Mouse (Mus musculus) monocyte, adult 5-6 weeks (primary cell): ENCODE results near the gene Heatr4. TPM values are rescaled to one million over a fixed set of nuclear protein-coding genes. Genes with fewer than 3 reads are reported as not detected.
"Not testable (repeated sequence)": the region's sequence is repeated elsewhere in the genome, so short reads cannot be mapped to it uniquely, and the experiment has no call there.

ENCODE experiments used
- ATAC-seq: fragments of 153-309, 156-312 bp; replicated peaks from 2 replicates; pipeline ENCODE4 v1.8.0; 2017; ENCODE audit warnings: mild to moderate bottlenecking; ENCODE audit not compliant: low TSS enrichment, insufficient number of reproducible peaks, severe bottlenecking, poor library complexity, low FRiP score
- total RNA-seq: library from RNA; stranded (forward); fragments of 200-1000, 200-491, 200-594 nt; gene quantifications from 3 replicates; pipeline ENCODE4 v1.2.3, GENCODE M21; 2017

Heatr4 gene
- total RNA-seq, 1 experiment from 2014 or later = not detected

DNA sequence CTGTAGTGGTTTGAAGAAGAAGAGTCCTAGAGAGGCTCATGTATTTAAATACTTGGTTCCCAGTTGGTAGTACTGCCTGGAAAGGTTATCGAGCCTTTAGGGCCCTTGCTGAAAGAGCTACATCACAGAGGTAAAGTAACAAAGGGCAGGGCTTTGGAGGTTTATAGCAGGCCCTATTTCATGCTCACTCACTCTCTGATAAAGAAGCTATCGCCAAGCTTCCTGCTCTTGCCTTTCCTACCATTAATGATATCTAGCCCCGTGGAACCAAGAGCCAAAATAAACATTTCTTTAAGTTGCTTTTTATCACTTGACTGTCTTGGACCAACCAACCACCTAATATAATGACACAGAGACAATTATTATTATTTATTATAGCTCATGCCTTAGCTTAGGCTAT is 15.8 kb upstream of the Heatr4 start:
- ATAC-seq = no peak

DNA sequence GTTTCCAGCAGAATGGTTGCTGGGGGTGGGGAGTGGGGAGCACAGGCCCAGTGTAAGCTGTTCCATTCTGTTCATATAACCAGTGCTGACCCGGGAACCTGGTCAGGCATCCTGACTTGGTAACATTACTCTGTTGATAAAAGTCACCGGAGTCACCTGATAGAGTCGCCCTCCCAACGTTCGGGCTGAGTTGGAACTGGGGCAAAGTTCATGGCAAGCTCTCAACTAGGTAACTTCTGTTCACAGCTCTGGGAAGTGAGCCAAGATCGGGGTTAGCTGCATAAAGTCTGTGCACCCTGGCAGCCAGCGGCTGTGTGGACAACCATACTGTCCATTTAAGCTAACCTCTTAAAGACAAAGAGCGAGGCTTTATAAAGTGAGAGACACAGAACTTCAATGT is 14.6 kb upstream of the Heatr4 start:
- ATAC-seq = not testable (repeated sequence)

DNA sequence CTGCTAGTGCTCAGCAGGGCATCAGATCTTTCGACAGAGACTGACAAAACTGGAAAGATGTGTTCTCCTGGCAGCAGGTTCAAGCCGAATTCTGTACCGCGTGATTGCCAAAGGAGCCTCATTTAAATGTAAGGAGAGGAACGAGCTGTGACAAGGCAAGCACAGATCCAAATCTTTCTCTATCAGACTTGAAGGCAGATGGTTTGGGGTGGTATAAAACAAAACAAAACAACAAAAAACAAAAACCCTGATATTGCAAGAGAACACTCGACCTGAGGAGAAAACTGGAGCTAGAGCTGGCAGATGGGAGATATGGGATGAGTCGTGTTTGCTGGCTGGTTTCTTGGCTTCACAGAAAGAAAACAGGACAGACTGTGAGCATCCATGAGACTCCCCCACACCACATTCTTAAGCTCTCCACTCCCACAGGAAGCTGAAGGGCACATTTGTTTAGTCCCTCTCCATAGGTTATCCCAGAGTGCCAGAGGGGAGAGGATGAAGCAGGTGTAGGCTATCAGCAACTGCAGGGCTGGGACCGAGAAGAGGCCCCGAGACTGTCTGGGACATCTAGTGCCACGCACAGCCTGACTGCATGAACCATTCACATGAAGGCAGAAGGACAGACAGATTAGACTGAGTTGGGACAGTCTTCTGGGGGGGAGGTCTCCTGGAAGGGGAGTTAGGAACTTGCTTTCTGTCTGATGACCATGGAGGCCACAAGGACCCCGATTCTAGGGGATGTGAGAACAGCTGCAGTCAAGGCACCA is 13.9 kb upstream of the Heatr4 start:
- 0 out of 2 replicates have a peak, but pooled peaks have one; percentile 35 for ATAC-seq

DNA sequence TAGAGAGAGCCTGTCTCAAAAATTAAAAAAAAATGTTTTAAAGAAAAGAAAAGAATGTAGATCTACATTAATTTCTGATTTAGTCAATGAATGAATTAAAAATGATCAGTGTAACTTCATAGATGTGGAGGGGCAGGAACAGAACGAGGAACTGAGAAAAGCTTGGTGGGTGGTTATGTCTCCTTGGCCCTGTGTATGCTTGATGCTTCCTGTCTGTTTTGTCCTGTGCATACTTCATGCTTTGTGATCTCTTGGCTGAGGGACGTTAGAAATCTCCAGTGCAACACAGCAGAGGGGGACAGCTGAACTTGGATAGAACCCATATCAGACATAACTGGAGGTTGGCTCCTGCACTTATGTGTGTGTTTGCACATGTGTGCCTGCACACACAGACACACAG is 12.6 kb upstream of the Heatr4 start:
- no peak for ATAC-seq

DNA sequence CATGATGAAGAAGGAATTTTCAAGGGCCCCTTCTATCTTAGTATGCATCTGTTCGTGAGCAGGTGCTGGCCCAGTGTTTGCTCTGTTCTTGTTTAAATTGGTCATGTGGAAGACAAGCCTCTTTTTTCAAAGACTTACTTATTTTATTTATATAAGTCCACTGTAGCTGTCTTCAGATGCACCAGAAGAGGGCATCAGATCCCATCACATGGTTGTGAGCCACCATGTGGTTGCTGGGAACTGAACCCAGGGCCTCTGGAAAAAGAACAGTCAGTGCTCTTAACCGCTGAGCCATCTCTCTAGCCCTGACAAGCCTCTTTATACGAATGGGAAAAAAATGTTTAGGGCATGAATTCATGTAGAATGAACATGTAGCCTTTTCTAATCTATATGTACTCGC is 4.7 kb upstream of the Heatr4 start:
- ATAC-seq = no peak

DNA sequence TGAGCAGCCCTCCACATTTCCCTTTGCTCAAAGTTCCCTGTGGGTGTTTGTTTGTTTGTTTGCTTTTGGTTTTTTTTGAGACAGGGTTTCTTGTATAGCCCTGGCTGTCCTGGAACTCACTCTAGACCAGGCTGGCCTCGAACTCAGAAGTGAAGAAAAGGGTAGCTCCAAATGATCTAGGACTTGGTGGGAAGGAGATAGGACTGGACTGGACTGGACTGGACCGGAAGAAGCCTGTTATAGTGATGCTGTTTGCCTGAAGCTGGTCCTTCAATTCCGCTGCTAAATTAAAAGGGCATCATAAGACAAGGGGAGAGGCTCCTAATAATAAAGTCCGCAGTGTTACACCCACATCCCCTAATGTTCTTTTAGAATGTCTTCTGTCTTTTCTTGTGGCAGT is 3.8 kb upstream of the Heatr4 start:
- no peak for ATAC-seq

DNA sequence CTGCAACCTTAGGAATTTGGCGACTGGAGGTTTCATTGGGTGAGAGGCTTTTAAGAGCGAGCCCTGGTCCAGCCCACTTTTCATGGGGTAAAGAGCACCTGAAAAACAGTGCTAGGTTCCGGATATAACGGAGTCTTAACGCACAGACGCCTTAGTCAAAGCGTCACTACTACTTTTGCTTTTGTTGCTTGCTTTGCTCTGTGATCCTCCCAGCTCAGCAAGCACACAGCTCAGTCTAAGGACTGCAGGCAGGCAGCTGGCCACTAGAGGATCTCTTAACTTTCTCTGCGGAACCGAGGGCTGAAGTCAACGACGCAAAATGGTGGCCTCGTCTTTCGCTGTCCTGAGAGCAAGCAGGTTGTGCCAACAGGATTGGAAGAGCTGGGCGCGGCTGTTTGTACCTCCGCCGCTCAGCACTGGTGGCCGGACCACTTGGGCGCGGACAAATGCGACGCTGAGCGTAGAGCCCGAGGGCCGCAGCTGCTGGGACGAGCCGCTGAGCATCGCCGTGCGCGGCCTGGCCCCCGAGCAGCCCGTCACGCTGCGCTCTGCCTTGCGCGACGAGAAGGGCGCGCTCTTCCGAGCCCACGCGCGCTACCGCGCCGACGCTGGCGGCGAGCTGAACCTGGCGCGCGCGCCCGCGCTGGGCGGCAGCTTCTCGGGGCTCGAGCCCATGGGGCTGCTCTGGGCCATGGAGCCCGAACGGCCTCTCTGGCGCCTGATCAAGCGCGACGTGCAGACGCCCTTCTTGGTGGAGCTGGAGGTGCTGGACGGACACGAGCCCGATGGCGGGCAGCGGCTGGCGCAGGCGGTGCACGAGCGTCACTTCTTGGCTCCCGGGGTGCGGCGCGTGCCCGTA is 3.2 kb upstream of the Heatr4 start, which contains the start of gene Acot2:
Gene Acot2 (plus strand): TSS at position 279 of the 859 bp plus-strand sequence.
- peak; percentile 97 for ATAC-seq

DNA sequence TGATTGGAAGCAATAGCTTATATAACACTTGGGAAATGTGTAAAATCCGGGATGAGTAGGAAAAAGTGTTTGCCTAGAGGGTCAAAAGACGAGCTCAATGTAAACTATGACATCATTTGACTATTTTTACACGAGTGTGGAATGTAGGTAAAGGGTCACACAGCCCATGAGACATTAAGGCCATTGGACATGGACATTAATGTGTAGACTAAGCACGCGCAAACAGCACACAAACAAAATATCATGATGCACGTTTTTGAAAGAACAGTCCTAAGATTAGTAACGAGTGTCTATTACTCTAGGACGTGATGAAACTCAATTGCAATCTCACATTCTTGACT is 2.6 kb upstream of the Heatr4 start:
- no peak for ATAC-seq

DNA sequence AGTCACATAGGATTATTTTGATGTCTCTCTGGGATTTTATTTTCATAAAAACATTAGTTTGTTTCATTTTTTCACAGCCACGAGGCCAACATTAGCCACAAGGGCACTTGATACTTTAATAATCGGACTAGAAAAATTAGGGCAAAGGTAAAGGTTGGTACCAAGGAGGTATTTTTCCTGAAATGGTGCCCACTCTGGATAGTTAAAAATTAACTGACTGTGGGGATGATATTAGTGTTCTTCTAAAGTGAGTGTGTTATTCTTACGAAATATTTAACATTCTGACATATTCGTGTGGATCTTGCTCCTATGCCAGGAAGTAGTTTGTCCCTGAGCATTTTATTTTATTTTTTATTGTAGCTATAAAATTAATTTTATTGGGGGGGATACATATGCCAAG is 3.0 kb downstream of the Heatr4 start:
- ATAC-seq = no peak

DNA sequence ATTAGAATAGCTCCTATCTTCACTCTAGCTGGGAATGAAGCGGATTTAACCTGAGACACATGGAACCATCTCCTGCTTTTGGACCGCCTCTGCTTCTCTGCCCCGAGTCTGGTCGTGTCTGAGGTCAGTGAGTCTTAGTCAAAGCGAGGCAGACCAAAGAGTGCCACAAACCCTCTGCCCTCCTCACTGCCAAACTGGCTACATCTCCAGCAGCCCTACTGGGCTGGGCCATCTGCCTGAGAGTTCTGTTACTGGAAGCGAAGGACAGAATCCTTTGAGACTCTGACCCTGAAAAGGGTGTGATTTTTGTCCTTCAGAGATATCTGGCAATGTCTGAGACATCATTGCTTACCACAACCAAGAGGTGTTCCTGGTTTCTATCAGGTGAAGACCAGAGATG is 5.8 kb downstream of the Heatr4 start:
- no peak for ATAC-seq

DNA sequence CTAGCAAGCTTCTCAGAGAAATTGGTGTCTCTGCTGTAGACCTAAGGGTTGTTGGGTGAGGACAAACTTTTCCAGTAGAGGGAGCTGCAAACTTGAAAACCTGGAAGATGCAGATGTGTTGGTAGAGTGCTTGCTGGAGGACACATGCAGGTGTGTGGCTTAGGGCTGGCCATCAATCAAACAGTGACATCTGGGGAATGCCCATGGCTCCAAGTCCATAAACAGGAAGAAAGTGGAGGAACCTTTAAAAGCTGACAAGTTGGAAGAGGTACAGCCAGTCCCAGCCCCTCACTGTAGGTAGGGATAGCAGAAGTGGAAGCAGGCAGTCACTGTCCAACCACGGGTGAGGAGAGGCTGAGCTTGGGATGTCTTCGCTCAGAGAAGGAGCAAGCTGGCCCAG is 12.5 kb downstream of the Heatr4 start:
- peak; percentile 61; the same call in 1 of the 2 replicates for ATAC-seq

DNA sequence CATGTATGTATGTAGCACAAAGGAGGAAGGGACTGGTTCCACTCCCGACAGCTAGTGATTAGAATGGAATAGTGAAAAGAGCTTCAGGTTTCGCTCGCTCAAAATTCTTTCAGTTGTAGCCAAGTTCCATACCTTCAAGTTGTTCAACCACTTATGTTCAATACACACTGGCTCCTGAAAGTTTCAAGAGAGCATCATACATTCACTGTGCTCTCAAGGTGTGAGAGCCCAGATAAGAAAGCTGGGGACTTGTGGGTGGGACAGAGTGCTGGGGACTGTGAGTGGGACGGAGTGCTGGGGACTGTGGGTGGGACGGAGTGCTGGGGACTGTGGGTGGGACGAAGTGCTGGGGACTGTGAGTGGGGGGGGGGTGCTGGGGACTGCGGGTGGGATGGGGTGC is 19.4 kb downstream of the Heatr4 start:
- no peak for ATAC-seq

DNA sequence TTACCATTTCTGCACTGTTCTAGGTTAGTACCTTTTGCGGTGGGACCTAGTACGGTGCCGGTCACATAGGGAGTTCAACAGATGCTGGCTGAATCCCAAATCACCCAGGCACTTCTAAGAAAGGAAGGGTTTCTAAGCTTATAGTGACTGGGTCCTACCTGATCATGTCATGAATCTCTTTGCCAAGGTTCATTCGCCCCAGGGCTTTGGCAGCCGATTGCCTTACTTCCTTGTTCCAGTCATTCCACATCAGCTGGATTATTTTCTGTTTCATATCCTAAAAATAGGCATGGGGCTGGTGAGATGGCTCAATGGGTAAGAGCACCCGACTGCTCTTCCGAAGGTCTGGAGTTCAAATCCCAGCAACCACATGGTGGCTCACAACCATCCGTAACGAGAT is 26.4 kb downstream of the Heatr4 start:
- ATAC-seq = no peak

DNA sequence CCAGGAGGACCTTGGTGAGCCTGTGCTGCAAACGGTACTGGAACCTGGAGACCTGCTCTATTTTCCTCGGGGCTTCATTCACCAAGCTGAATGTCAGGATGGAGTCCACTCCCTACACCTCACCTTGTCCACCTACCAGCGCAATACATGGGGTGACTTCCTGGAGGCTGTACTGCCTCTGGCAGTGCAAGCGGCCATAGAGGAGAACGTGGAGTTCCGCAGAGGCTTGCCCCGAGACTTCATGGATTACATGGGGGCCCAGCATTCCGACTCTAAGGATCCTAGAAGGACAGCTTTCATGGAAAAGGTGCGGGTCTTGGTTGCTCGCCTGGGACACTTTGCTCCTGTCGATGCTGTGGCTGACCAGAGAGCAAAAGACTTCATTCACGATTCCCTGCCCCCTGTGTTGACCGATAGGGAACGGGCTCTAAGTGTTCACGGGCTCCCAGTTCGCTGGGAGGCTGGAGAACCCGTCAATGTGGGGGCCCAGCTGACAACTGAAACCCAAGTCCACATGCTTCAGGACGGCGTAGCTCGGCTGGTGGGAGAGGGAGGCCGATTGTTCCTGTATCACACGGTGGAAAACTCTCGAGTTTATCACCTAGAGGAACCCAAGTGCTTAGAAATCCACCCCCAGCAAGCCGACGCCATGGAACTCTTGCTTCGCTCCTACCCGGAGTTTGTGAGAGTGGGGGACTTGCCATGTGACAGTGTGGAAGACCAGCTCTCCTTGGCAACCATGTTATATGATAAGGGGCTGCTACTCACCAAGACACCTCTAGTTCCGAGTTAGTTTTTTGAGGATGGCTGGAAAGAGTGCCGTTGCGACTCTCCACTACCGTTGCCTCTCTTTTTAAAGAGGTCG is 32.7 kb downstream of the Heatr4 start:
- ATAC-seq = no peak

DNA sequence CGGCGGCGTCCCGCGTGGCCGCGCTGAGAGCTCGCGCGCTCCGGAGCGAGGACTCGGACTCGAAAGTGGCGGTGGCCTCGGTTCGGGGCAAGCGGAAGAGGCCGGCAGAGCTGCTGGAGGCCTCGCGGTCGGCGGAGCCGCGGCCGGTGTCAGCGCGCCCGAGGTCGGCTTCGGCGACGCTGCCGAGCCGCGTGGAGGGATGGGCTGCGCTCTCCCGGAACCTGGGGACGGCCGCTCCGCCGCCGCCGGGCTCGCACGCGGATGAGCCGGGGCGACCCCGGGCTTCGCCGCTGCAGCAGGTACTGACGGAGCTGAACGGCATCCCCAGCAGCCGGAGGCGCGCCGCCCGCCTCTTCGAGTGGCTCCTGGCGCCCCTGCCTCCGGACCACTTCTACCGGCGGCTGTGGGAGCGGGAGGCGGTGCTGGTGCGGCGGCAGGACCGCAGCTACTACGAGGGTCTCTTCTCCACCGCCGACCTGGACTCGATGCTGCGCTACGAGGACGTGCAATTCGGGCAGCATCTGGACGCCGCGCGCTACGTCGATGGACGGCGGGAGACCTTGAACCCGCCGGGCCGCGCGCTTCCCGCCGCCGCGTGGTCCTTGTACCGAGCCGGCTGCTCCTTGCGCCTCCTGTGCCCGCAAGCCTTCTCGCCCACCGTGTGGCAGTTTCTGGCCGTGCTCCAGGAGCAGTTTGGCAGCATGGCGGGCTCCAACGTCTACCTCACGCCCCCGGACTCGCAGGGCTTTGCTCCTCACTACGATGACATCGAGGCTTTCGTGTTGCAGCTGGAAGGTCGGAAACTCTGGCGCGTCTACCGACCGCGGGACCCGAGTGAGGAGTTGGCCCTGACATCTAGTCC is 33.6 kb downstream of the Heatr4 start:
- ATAC-seq = no peak; the same call in 1 of the 2 replicates

DNA sequence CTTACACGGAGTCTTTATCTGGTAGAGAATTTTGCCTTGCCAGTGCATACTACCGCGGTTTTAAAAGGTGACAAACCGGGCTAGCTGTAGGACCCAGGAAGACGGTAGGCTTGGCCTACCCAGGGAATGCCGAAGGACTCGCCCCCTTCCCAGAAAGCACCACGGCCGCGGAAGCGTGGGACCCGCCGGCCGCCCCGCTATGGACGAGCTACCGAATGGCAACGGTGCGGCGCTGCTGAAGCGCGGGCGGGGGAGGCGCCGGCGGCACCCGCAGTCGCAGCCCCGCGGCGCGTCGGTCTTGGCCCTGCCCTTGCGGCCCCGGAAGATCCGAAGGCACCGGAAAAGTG is 34.2 kb downstream of the Heatr4 start, which contains the start of gene Riox1:
Gene Riox1 (plus strand): TSS at position 116 of the 347 bp plus-strand sequence.
- peak; percentile 83 for ATAC-seq

DNA sequence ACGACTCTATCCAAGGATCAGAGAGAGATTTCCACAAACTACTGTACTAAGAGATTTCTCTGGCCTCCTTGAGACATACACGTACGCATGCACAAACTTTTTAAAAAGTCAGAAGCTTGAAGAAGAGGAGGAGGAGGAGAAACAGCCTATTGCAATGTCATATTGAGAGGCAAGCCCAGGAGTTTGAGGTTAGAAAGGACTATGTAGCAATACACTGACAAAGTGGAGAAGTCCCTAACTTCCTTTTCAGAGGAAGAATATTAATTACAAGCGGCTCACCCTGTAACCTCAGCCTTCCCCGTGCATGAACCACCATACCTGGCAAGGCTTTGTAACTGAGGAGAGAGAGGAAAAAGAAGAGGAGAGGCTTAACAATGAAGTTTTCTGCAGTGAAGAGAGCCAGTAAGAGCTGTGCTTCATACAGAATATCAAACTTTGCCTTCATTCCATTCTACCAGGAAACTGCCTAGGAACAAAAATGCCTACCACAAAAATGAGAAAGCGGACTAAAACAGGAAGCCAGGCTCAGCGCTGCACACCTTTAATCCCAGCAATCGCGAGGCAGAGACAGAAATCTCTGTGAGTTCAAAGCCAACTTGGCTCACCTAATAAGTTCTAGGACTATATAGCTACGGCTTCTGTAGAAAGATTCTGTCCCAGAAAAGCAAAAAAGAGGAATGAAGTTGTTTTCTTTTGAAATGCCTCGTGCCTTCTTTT is 34.7 kb downstream of the Heatr4 start:
- peak; percentile 75 for ATAC-seq

DNA sequence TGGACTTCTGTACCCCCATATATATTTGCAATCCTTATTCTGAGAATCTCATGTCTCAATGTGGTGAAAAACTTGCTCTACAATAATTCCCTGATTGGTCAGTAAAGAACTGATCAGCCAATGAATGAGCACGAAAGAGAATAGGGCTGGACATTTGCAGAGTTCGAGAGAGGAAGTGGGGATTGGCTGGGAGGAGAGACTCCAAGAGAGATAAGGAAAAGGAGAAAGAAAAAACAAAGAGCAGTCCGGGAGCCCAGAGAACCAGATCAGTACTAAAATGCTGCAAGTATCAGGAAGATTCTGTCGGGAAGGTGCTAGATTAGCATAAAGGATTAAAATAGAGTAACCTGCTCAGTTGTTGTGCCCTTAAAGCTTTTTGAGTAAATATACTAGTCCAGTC is 35.6 kb downstream of the Heatr4 start:
- no peak for ATAC-seq
